Mouse (Mus musculus) retina, postnatal 7 days (tissue): ENCODE measurements around the gene Thra.

Experiments used
- DNase-seq: peaks from one replicate; pipeline ENCODE4 v3.0.0-alpha.2; 2012; ENCODE audit warnings: low read depth, low spot score

Gene Thra

DNA sequence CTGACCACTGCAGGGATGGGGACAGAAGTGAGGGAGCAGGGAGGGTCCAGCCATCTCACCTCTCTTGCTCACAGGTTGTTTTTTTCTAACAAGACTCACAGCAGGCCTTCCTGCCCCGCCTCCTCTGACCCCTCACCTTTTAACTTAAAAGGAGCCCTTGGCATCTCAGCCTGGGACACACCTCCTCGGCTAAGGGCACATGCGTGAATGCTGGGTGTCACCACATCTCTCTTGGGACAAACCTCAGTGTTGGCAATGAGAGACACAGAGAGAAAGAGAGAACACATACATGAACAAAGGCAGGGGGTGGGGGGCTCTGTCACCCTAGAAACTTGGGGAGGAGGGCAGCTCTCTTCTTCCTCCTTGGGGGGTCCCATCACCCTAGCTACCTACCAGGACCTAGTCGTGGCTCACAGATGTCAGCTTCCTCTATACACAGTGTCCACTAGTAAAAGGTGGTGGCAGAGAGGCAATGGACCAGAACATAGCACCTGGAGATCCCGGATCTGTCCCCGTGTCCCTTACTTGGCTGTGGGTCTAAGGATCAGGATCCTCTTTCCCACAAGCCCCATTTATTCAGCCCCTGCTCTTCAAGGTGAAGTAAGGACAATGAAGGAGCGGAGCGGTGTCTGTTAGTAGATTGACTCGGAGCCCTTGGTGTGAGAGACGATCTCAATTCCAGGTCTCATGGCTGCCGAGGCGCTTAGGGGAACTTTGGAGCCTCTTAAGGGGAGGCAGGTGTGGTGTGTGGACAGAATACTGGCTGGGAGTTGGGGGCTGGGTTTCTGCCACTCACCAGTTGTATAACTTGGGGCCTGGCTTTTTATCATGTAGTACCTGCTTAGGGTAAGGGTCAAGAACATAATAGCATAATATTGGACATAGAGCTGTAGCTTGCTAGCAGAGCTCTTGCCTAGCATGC is 5.8 kb downstream of the Thra start:
- no peak for DNase-seq

DNA sequence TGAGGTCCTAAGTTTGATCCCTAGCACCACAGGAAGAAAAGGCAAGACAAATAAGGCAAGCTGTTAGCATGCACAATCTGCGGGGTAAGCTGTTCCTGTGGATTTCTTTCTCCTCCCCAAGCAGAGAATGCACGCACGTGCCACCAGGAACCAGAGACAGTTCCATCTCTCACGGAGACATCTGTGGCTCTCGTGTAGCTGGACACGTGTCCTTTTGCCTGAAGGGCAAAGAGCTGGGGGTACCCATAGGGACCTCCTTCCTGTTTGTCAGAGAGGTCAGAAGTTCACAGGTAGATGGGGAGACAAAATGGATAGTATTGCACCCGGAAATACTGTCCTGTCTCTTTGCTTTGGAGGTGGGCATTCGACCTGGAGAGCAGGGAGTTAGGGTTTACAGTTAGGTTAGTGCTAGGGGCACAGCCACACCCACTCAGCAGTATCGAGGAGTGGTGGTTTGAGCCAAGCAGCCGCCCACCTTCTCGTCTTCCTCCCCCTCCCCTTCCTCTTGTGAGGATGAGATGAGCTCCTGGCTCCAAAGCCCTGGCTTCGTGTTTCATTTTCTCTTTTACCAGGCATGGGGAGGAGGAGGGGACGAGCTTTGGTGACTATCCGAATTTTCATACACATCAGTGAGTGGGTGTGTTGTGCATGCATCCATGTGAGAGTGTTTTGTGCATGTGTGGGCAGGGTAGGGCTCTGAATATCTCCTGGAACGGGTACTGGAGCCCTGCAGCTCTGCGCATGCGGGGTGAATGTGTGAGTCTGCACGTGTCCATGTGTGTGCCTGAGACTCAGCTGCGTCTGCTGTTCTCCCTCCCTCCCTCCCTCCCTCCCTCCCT is 6.6 kb downstream of the Thra start:
- DNase-seq, result no peak

DNA sequence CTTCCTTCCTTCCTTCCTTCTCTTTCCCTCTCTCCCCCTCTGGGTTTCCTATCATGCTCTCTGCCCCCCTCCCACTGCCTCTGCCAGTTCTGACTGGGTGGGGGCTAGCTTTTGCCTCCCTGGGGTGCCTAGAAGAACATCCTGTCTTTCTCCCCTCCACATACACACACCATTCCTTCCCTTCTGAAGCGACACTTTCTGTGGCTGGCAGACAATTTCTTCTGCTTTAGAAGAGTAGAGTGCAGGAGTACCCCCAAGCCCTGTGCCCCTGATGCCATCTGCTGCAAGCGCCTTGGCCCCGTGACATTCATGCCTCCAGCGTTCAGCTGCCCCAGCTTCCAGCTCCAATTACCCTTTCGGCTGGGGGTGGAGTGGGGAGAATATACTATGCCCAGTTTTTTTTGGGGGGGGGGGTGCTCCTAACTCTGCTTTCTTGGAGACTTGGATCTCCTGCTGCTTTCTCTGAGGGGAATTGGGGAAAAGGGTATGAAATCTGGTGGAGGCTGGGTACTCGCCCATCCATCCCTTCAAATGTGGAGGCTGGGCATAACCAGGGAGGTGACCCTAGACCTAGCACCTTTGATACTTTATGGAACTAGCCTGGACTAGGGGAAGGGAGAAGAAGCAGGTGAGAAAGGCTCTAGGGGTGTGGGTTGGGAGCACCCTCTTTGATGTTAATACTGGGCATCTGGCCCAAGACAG is 7.5 kb downstream of the Thra start:
- DNase-seq, result no peak

DNA sequence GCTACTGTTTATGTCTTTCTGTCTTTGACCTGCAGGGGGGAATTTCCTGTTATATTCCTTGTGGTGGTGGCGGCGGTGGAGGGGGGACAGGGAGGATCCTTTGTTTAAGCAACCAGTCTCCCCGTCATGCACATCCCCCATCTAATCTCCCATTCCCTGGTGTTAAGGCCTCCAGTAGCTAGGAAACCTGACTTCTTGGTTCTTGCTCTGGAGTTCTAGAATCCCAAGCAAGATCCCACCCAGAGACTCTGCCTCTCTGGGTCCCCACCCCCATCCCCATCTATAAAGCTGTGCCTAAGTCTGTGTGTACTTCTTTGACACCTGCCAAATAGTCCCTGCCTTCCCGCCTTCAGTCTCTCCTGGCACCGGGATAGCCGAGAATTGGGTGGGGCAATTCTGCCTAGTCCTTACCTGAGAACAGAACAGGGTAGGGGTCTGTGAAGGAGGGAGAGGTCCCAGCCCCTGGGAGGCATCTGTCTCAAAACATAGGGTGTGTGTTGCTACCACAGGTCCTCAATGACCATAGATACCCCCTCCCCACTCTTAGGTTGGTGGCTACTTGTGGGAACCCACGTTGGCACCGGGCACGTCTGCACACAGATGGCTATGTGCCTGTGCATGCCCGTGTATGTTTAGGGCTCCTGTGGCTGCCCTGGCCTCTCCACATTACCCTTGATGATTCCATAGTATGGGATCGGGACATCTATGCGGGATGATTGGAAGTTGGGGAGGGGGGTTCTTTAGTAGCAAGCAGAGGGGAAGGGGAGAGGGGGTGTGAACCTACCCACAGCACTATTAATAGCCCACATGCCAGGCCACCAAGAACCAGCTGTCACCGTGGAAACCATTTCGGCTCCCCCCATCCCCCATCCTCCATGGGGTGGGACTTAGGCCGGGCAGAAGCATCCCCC is 8.3 kb downstream of the Thra start:
- DNase-seq, result no peak

DNA sequence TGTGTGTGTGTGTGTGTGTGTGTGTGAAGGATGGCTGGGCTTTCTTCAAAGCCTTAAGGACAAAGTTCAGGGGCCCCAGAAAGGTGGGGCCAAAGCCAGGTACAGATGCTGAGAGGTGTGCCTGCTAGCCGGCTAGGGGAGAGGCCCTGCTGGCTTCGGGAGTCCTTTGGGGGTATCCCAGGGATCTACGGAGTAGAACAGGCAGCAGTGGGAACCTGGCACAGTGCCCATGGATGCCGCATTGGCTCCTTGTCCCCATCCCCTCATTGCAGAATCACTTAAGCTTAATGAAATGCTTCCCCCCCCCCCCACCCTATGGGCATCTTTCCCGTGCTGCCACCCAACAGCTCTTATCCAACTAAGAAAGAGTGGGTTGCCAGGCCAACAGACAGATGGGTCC is 9.3 kb downstream of the Thra start:
- no peak for DNase-seq

DNA sequence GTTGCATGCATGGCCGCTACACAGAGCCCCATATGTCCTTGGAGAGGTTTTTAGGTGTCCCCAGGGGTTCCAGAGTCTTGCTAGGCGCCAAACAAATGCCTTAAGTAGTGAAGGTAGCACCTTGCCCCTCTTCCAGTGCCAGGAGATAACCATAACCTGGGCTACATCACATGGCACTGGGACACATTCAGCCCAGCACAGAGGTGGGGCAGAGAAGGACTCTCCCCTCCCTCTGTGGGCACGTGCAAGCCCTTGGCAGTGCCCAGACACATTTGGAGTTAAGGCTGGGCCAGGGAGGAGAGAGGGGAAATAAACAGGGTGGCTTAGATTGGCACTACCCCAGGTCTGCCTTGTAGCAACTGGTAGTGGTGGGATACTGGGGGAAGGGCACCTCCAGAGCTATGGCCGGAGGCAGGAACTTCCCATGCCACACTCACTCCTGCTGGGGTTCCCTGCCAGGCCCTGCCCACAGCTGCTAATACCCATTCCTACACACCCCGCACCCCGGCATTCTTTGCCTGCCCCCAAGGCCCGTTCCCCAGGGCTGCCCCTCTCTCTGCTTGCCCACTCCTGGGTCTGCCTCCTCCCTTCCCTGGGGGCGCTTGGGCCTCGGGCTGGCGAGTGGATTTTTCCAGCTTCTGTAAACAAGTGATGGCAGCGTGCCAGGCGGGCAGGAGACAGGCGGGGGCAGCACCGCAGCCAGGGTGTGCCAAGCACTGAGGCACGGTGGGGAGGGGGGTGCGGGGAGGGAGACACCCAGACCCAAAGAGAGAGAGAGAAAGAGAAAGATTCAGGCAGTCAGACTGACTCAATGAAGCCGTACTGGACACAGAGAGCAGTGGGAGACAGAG is 10.1 kb downstream of the Thra start:
- no peak for DNase-seq

DNA sequence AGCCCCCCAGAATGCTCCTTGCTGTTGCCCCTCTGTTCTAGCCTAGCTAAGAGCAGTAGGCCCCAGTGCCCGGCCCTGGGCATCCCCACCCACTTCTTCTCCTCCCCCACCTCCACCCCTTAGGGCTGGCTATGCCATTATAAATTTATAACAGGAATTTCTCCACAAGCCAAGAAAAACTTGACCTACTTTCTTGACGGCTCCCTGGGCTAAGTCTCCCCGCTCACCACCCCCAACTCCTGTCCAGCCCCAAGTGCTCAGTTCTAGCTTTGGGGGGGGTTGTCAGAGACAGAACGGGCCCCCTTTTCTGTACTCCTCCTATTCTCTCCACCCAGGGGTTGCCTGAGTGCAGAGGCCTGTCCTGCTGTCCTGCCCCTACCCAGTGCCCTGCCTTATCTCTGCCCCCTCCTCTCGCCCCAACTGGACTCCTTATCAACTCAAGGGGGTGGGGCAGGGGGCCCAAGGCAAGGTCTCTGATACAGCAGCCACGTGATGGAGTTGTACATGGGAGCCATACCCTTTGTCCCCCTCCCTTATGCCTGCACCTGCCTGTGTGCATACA is 10.9 kb downstream of the Thra start:
- no peak for DNase-seq

DNA sequence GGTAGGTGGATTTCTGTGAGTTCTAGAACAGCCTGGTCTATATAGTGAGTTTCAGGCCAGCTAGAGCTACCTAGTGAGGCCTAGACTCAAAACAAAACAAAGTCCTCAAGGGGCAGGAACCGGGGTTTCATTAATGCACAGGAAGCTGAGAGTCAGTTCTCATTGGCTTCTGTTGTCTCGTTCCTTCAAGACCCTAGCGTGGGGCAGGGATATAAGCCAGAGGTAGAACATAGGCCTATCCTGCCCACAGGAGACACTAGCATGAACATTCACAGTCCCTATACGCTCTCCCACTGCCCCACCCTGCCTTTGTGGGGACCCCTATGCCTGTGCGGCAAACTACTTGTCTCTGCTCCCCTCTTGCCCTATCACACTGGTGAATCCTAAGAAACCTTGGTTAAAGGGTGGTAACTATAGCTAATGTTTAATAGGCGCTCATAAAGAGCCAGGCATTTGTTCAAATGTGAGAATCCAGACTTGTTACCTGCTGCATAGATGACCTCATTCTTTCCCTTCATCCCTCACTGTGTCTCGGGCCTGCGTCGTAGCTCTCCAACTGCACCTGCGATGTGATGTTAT is 12.2 kb downstream of the Thra start:
- no peak for DNase-seq

DNA sequence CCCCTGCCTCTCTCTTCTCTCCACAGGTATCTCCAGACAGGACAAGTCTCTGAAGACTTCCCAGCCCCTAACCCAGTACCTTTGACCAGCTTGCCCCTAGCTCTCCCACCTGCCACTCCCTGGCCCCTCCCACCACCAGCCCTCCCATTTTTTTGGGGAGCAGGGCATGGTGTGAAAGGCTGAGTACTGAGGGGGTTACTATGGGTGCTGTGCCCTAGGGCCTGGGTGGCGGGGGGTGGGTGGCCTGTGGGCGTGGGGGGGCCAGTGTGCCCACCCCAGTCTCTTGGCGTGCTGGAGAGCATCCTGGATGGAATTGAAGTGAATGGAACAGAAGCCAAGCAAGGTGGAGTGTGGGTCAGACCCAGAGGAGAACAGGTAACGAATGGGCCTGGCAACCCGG is 12.8 kb downstream of the Thra start:
- DNase-seq, result no peak

DNA sequence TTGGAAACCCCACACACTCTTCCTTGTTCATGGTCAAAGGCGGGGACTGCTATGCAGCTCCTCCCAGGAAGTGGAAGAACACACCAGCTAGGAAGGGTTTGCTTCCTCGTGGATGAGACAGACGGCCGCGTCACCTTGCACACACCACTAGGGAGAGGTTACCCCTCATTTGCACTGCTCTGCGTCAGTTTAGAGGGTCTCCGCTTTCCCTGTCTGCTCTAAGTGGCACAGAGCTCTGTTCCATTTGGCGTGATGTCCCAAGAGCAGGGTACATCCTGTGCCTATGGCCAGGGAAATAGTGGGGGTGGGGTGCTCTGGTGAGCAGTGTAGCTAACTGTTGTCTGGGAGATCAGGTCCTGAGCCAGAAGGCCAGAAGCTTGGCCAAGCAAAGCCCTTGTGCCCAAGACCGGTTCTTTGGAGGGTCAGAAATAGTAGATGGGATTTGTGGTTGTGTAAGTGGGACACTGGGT is 13.7 kb downstream of the Thra start:
- DNase-seq, result no peak

DNA sequence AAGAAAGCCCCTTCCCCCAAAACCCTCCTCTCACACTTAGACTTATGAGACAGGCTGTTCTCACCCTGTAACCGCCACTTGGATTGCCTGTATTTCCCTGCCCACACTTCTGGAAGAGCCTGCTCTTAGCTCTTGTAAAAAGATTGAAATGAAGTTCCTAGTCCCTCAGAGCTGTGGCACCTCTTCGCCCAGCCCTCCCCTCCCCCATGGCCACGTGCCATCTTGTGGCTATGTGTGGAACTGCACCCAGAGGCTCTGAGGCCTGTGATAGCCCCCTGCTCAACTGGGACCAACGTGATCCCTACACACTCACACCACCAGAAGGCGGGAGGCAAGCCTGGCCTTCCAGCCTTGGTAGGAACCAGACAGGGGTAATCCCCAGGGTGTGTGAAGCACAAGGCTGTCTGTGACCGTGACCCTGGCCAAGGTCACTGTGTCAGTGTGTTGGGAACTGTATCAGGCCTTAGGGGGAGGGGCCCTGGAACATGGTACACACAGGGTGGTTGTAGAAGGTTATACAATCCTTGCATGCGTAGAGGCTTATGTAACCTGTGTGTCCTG is 14.3 kb downstream of the Thra start:
- DNase-seq, result peak; percentile 76

DNA sequence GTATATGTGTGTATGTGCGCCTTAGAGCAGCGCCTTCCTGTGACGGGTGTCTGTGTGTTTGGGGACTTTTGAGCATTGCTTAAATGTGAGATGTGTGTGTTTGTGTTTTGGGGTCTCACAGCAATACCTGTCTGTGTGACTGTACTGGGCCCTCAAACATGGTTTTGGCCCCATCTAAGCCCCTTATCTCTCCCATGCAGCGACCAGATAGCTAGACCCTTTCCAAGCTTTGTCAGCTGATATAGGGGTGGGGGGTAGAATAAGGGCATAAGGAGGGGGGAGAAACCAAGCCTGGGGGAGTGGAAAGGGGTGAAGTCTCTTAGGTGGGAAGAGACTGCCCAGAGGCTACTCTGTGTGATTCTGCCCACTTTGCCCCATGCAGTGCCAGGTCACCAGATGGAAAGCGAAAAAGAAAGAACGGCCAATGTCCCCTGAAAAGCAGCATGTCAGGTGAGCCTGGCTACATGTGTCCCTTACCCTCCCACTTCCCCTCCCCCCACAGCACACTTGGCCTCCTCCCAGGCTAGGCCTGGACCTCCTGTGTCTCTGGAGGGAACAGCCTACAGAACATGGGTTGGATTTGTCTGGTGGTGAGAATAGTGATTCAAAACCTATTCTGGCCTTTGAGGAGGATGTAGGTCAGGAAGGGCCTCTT is 15.4 kb downstream of the Thra start:
- DNase-seq, result no peak

DNA sequence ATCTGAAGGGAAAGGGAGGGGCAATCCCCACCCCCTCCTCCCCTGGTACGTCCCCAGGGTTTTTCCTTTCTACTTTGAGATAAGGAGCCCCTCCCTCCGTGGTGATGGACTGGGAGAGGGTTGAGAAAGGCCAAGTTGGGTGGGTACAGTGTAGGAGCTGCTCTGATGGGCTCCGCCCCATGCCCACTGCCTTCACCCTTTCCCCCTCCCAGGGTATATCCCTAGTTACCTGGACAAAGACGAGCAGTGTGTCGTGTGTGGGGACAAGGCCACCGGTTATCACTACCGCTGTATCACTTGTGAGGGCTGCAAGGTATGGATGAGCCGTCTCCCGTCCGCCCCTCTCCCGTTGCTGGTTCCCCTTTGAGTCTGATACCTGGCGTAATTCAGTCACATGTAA is 16.3 kb downstream of the Thra start:
- no peak for DNase-seq

DNA sequence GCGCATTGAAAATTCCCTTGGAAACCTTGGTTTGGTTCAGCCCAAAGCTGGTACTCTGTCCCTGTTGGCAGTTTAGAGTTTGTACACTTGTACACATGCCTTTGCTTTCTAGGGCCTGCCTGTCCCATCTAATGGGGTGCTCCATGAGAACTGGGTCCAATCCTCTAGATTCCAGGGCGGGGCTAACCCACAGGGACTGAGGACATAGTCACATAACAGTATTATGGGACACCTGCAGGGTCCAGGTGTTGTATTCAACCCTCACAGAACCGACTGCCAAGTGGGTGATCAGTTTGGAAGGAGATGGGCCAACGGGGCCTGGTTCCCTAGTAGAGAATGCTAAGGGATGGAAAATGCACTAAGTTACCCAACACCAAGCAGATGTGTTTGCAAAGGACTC is 21.5 kb downstream of the Thra start:
- no peak for DNase-seq

DNA sequence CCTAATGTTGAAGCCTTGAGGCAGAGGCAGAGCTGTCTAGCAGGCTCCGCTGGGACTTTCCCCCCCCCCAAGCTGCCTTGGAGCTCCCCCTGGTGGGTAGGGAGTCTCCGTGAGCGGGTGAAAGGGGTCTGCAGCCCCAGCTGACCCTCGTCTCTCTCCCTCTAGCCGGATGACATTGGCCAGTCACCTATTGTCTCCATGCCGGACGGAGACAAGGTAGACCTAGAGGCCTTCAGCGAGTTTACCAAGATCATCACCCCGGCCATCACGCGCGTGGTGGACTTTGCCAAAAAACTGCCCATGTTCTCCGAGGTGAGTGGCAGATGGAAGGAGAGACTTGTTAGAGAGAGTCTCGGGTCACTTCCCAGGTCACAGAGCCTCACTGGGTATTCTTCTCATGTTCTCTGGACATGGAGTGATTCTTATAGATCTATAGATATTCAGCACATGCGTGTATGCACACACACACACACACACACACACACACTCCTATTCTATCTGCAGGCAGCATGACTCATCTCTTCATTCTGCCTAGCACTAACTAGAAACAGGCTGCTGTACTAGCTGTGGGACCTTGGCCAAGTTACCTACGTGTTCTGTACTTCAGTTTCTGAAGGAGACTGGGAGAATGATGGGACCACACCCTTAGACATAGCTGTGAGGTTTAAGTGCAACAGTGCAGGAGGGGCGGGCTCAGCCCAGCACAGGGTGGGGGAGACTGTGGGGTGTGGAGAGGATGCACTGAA is 22.5 kb downstream of the Thra start:
- no peak for DNase-seq

DNA sequence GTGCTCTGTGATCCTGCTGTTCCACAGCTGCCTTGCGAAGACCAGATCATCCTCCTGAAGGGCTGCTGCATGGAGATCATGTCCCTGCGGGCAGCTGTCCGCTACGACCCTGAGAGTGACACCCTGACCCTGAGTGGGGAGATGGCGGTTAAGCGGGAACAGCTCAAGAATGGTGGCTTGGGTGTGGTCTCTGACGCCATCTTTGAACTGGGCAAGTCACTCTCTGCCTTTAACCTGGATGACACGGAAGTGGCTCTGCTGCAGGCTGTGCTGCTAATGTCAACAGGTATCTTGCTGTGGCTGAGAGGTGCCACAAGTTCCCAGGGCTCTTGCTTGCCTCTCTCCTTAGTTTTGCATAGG is 23.0 kb downstream of the Thra start:
- no peak for DNase-seq

DNA sequence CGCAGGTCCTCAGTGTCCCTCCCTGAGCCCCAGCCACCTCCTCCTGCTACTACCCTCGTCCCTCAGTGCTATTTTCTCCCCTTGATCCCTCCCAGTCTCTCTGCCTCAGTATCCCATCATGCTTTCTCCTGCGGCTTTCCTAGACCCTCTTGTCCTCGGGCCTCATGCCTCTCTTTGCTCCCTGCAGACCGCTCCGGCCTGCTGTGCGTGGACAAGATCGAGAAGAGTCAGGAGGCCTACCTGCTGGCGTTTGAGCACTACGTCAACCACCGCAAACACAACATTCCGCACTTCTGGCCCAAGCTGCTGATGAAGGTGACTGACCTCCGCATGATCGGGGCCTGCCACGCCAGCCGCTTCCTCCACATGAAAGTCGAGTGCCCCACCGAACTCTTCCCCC is 23.7 kb downstream of the Thra start:
- DNase-seq, result no peak

DNA sequence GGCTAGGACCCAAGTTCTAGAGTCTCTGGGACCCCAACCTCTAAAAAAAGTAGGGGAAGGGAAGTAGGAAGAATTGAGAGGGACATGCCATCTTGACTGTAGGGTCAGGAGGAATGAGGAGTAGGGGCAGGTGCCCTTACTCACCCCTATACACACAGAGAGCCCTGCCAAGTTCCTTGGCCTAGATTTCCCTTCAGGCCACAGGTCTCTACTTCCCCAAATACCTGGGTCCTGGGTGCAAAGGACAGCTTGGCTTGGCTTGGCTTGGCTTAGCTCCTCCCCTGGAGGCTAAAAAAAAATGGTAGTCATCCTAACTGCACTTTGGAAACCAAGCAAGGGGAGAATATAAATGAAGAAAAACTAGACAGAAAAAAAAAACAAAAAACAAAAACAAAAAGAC is 24.3 kb downstream of the Thra start:
- no peak for DNase-seq
